Mouse (Mus musculus) Patski (cell line): Measurements from ENCODE around the gene Grin2a. TPM values are rescaled to one million over a fixed set of nuclear protein-coding genes. Genes with fewer than 3 reads are reported as not detected.
A peak's percentile ranks its signal among the peaks of the same experiment; 100 is the strongest.

ENCODE experiments used
- ATAC-seq: fragments of 100-300 bp; one replicate; pipeline ENCODE4 v1.8.0; 2021
- CTCF ChIA-PET: fragments of 350-600 bp; sonication (Branson Sonifier 250); formaldehyde crosslinking; loops from one replicate; lab custom pipeline; 2022; ENCODE audit warnings: inconsistent platforms; lab: Charles Lee
- POLR2A ChIA-PET: fragments of 350-600 bp; sonication (Branson Sonifier 250); formaldehyde crosslinking; loops from one replicate; lab custom pipeline; 2022; ENCODE audit warnings: antibody characterized with exemption, inconsistent platforms; lab: Charles Lee
- DNase-seq: peaks from one replicate; pipeline ENCODE4 v3.0.0-alpha.2; 2011; ENCODE audit warnings: low read depth, low spot score
- H3K27me3 ChIP-seq: fragments of 371-371 bp; one replicate; pipeline ENCODE4 v1.5.1; 2021
- CTCF ChIP-seq: fragments of 100-300 bp; IDR thresholded peaks from one replicate; pipeline ENCODE4 v1.5.1; 2021
- in situ Hi-C: fragments of 300-500 bp; cut with MboI; formaldehyde crosslinking; loops from 3 replicates; pipeline ENCODE4 v1.11.1; 2018; ENCODE audit warnings: low pct_unique_long_range_greater_than_20kb, mixed read lengths
- polyA plus RNA-seq: library from polyadenylated mRNA; unstranded; gene quantifications from one replicate; pipeline ENCODE4 v1.2.3, GENCODE M21; 2021

Grin2a gene
- polyA plus RNA-seq, 1 experiment from 2014 or later: 0.42 TPM

DNA sequence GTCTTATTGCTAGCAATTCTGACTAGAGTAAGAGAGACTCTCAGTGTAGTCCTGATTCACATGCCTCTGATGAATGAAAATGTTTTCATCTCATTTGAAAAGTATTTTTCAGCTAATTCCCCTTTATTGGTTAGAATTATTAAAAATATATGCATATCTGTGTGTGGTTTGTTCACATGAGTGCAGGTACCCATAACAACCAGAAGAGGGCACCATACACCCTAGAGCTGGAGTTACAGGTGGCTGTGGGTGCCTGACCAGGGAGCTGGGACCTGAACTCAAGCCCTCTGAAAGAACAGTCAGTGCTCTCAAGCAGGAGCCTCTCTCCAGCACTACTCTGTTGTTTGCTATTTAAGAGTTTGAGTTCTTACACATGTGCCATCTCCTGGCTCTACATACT is 472.0 kb downstream of the Grin2a start:
- no peaks in the 10 kb centered on the region for H3K27me3 ChIP-seq
- ATAC-seq (no peak), DNase-seq (no peak)
- in situ Hi-C loops: no loop called here
- peak; percentile 44 for TF ChIP-seq CTCF
- ChIA-PET CTCF (no interaction called here), POLR2A (no interaction called here)

Other genes with a start within 250 kb of the Grin2a start
- not detected for gene Rpl39l, start 174.7 kb upstream of the Grin2a start, polyA plus RNA-seq
- gene Atf7ip2, start 197.2 kb upstream of the Grin2a start, polyA plus RNA-seq: not detected